Mouse (Mus musculus): Measurements from ENCODE around the gene Prickle1.

DNA sequence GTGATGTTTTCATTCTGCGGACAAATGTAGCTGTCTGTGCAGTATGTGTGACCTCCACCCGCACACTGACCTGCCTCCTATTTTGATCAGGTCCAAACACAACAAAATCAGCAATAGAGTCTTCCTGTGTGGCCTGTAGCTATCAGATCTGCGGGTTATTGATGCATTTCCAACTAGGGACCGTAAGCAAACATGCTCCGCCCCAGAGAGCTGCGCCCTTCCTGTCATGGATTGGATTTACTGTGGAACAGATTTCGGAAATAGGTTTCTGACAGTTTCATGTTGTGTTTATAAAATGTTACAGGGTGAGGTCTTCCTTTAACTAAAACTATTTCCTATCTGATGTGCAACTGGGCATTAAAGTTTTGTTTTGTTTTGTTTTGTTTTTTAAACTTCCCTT, 109.6 kb downstream of the Prickle1 start:
- TF ChIP-seq CTCF (conservative IDR thresholded peaks at IDR 0.05 in 1 of 2, IDR thresholded peaks at IDR 0.05 in 1 of 2; ENCODE audit: low read depth in 2 of 2, low read length in 2 of 2) (no peak), RCOR1 (conservative IDR thresholded peaks at IDR 0.05; ENCODE audit: low read depth, low read length) (no peak), TCF12 (IDR thresholded peaks at IDR 0.05; ENCODE audit: low read depth, low read length) (no peak), E2F4 (IDR thresholded peaks at IDR 0.05; ENCODE audit: insufficient replicate concordance, low read depth, low read length) (no peak), JUND (conservative IDR thresholded peaks at IDR 0.05; ENCODE audit: low read depth, low read length) (no peak), UBTF (IDR thresholded peaks at IDR 0.05; ENCODE audit: low read depth, low read length) (no peak), ELF1 (IDR thresholded peaks at IDR 0.05; ENCODE audit: low read depth, low read length) (no peak)
